Mouse (Mus musculus): ENCODE results near the gene Gm7271. TPM values are rescaled to one million over a fixed set of nuclear protein-coding genes. Genes with fewer than 3 reads are reported as not detected.

Gm7271 gene
- total and polyA plus RNA-seq, 3 experiments, result not detected

- Histone ChIP-seq H3K36me3 (ENCODE audit: control insufficient read depth in 1 of 2, insufficient read depth in 2 of 2, low read length in 2 of 2) (peaks cover 0 to 17% of the 10 kb centered on the region in 2 experiments; a peak in 2 of 4 replicates), H3K27me3 (ENCODE audit: control insufficient read depth in 1 of 2, insufficient read depth in 2 of 2, low read length in 2 of 2) (no peaks in the 10 kb centered on the region), H3K79me2 (ENCODE audit: control insufficient read depth, insufficient read depth, low read length, poor library complexity) (no peaks in the 10 kb centered on the region), H3K9me3 (replicated peaks; ENCODE audit: insufficient read depth, low read length) (no peaks in the 10 kb centered on the region), H3K9ac (ENCODE audit: control insufficient read depth, low read depth, low read length, poor library complexity, severe bottlenecking) (no peak overlapping the region), H3K27ac (ENCODE audit: control insufficient read depth, low read depth, low read length) (no peak overlapping the region), H3K4me3 (ENCODE audit: control insufficient read depth in 1 of 2, insufficient read depth in 1 of 2, low read depth in 2 of 2, low read length in 2 of 2) (no peak overlapping the region), H3K4me1 (ENCODE audit: control insufficient read depth in 1 of 2, insufficient read depth in 2 of 2, low read length in 2 of 2) (no peaks in the 10 kb centered on the region)
- TF ChIP-seq MAZ (IDR thresholded peaks at IDR 0.05; ENCODE audit: low read depth, low read length), result no peak
- no peak for TF ChIP-seq KAT2A (conservative IDR thresholded peaks at IDR 0.05; ENCODE audit: low read depth, low read length)
- peak in 2 of 3 experiments; percentile 31 to 69; a peak in 3 of 6 replicates for TF ChIP-seq CTCF (IDR thresholded peaks at IDR 0.05 in 2 of 3, conservative IDR thresholded peaks at IDR 0.05 in 1 of 3; ENCODE audit: control insufficient read depth in 1 of 3, insufficient read depth in 1 of 3, low read depth in 2 of 3, low read length in 3 of 3, poor library complexity in 1 of 3, severe bottlenecking in 1 of 3)
- 0 out of 2 replicates have a peak, but pooled peaks have one; percentile 7 for TF ChIP-seq ZC3H11A (IDR thresholded peaks at IDR 0.05; ENCODE audit: low read depth, low read length)
- TF ChIP-seq RAD21 (IDR thresholded peaks at IDR 0.05; ENCODE audit: low read depth, low read length), result peak; percentile 62
- peak; percentile 69 for TF ChIP-seq SMC3 (IDR thresholded peaks at IDR 0.05; ENCODE audit: low read depth, low read length)
- DNase-seq (ENCODE audit: low read depth, low spot score), result peak; percentile 39
These were observed 57.0 kb downstream of the Gm7271 start for GRCm38 (mm10) chr5:76540842-76541241.

- Histone ChIP-seq H3K27me3 (ENCODE audit: control insufficient read depth in 1 of 2, insufficient read depth in 2 of 2, low read length in 2 of 2) (no peaks in the 10 kb centered on the region), H3K4me1 (ENCODE audit: control insufficient read depth in 1 of 2, insufficient read depth in 2 of 2, low read length in 2 of 2) (no peaks in the 10 kb centered on the region), H3K79me2 (ENCODE audit: control insufficient read depth, insufficient read depth, low read length, poor library complexity) (no peaks in the 10 kb centered on the region), H3K27ac (ENCODE audit: control insufficient read depth, low read depth, low read length) (no peak overlapping the region), H3K4me3 (ENCODE audit: control insufficient read depth in 1 of 2, insufficient read depth in 1 of 2, low read depth in 2 of 2, low read length in 2 of 2) (no peak overlapping the region), H3K9ac (ENCODE audit: control insufficient read depth, low read depth, low read length, poor library complexity, severe bottlenecking) (no peak overlapping the region), H3K9me3 (replicated peaks; ENCODE audit: insufficient read depth, low read length) (no peaks in the 10 kb centered on the region), H3K36me3 (ENCODE audit: control insufficient read depth in 1 of 2, insufficient read depth in 2 of 2, low read length in 2 of 2) (peaks cover 0 to 6% of the 10 kb centered on the region in 2 experiments; a peak in 2 of 4 replicates)
- no peak for DNase-seq (ENCODE audit: low read depth, low spot score)
- TF ChIP-seq MYC (IDR thresholded peaks at IDR 0.05; ENCODE audit: low read depth, low read length) (no peak), ELF1 (IDR thresholded peaks at IDR 0.05; ENCODE audit: low read depth, low read length) (no peak), MAFK (IDR thresholded peaks at IDR 0.05; ENCODE audit: borderline replicate concordance, low read depth, low read length) (no peak), ZC3H11A (IDR thresholded peaks at IDR 0.05; ENCODE audit: low read depth, low read length) (no peak), MYB (IDR thresholded peaks at IDR 0.05; ENCODE audit: low read depth, low read length) (no peak), RAD21 (IDR thresholded peaks at IDR 0.05; ENCODE audit: low read depth, low read length) (no peak), POLR2AphosphoS5 (IDR thresholded peaks at IDR 0.05; ENCODE audit: borderline replicate concordance, low read depth, low read length) (no peak), NRF1 (IDR thresholded peaks at IDR 0.05; ENCODE audit: insufficient read depth, low read depth, low read length, poor library complexity, severe bottlenecking) (no peak), USF2 (IDR thresholded peaks at IDR 0.05; ENCODE audit: borderline replicate concordance in 1 of 2, insufficient read depth in 1 of 2, low read depth in 1 of 2, low read length in 2 of 2) (no peak), HCFC1 (IDR thresholded peaks at IDR 0.05; ENCODE audit: low read depth, low read length) (no peak), UBTF (IDR thresholded peaks at IDR 0.05; ENCODE audit: borderline replicate concordance, insufficient read depth, low read depth, low read length) (no peak), NELFE (IDR thresholded peaks at IDR 0.05; ENCODE audit: low read depth, low read length) (no peak), POLR2A (IDR thresholded peaks at IDR 0.05; ENCODE audit: control insufficient read depth in 1 of 2, insufficient read depth in 1 of 2, low read depth in 1 of 2, low read length in 2 of 2, poor library complexity in 1 of 2) (no peak), ZNF384 (IDR thresholded peaks at IDR 0.05; ENCODE audit: low read depth, low read length) (no peak), CHD1 (IDR thresholded peaks at IDR 0.05; ENCODE audit: low read depth, low read length) (no peak), POLR2AphosphoS2 (IDR thresholded peaks at IDR 0.05; ENCODE audit: low read length) (no peak), MXI1 (IDR thresholded peaks at IDR 0.05; ENCODE audit: low read depth, low read length) (no peak), BHLHE40 (IDR thresholded peaks at IDR 0.05; ENCODE audit: borderline replicate concordance, low read depth, low read length) (no peak), MAX (IDR thresholded peaks at IDR 0.05; ENCODE audit: low read length) (no peak), TBP (IDR thresholded peaks at IDR 0.05; ENCODE audit: low read depth, low read length) (no peak)
These were observed 59.4 kb downstream of the Gm7271 start for GRCm38 (mm10) chr5:76543200-76543599.

Measured in MEL (cell line).